Mouse (Mus musculus): ENCODE results near the gene Ccdc24.

GRCm38 (mm10) chr4:117918762-117919161 is 46.4 kb upstream of the Ccdc24 start:
- TF ChIP-seq POLR2A (IDR thresholded peaks at IDR 0.05; ENCODE audit: borderline replicate concordance, control insufficient read depth, low read depth, low read length) (no peak), CTCF (IDR thresholded peaks at IDR 0.05; ENCODE audit: control insufficient read depth, insufficient read depth, low read length) (no peak)
